Mouse (Mus musculus): Measurements from ENCODE around the gene Tnpo1. TPM values are rescaled to one million over a fixed set of nuclear protein-coding genes. Genes with fewer than 3 reads are reported as not detected.

Tnpo1 gene
- polyA plus RNA-seq, 1 experiment from 2014 or later = 69.0 TPM

DNA sequence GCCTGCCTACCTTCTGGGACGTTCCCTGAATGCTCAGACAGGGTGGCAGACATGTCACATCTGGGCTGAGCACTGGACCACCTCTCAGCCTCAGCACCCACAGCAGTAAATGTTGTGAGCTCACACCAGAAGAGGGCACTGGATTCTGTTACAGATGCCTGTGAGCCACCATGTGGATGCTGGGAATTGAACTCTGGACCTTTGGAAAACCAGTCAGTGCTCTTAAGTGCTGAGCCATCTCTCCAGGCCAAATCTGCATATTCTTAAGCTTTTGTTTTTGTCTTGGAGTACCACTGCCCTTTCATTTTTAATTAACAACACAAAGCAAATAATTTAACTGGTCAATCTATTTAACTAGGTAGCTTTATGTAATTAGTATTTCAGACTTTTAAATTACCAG, 44.2 kb downstream of the Tnpo1 start:
- no peak overlapping the region for H3K4me2 ChIP-seq
- H3K4me3 ChIP-seq (replicated peaks) = no peak overlapping the region
- WGBS = 76% methylated on average over 1 of the region's 1 CpGs
- H3K27me3 ChIP-seq = no peaks in the 10 kb centered on the region
- H3K9me3 ChIP-seq (replicated peaks) = no peaks in the 10 kb centered on the region
- H3K9ac ChIP-seq = no peak overlapping the region
- H3K4me1 ChIP-seq = 0 out of 2 replicates have a peak, but pooled peaks cover 3% of the 10 kb centered on the region
- no peak for ATAC-seq (replicated peaks; ENCODE audit: low FRiP score)
- H3K27ac ChIP-seq = no peak overlapping the region
- H3K36me3 ChIP-seq = peaks cover 94% of the 10 kb centered on the region

DNA sequence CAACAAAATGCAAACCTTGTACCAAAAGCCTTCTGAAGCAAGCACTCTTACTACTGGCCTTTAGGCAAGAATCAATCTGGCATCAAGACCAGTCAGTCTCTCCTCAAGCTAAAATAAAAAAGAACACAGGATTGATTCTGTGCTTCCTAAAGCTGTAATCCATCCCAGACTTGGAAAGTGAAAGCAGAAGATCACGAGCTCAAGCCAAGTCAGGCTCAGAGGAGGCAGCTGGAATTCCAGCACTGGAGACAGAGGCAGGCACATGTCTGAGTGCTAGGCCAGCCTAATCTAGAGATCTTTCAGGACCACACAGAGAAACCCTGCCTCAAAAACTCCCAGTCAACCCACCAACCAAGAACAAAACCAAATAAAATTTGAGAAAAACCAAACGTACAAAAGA, 45.8 kb downstream of the Tnpo1 start:
- 62% methylated on average over 2 of the region's 2 CpGs for WGBS
- Histone ChIP-seq H3K4me1 (no peaks in the 10 kb centered on the region), H3K4me3 (replicated peaks) (no peak overlapping the region), H3K36me3 (peaks cover 88% of the 10 kb centered on the region), H3K4me2 (no peak overlapping the region), H3K27me3 (no peaks in the 10 kb centered on the region), H3K27ac (no peak overlapping the region), H3K9ac (no peak overlapping the region), H3K9me3 (replicated peaks) (no peaks in the 10 kb centered on the region)
- ATAC-seq (replicated peaks; ENCODE audit: low FRiP score) = no peak

DNA sequence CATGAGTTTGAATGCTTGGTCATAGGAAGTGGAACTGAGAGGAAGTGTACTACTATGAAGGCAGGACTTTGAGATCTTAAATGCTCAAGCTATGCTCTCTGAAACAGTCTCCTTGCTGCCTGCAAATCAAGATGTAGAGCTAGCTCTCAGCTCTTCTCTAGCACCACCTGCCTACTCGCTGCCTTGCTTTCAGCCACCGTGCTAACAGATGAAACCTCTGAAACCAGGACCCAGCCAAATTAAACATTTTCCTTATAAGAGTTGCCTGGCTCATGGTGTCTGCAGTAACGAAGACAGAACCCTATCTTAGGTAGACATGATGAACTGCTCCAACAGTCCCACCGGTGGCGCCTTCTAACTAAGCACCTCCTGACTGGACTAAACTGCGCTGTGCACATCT, 46.8 kb downstream of the Tnpo1 start:
- Histone ChIP-seq H3K27ac (no peak overlapping the region), H3K4me3 (replicated peaks) (no peak overlapping the region), H3K9ac (no peak overlapping the region), H3K4me1 (no peaks in the 10 kb centered on the region), H3K9me3 (replicated peaks) (no peaks in the 10 kb centered on the region), H3K4me2 (no peak overlapping the region), H3K36me3 (peaks cover 87% of the 10 kb centered on the region), H3K27me3 (no peaks in the 10 kb centered on the region)
- 93% methylated on average over 6 of the region's 6 CpGs for WGBS
- ATAC-seq (replicated peaks; ENCODE audit: low FRiP score) = no peak

DNA sequence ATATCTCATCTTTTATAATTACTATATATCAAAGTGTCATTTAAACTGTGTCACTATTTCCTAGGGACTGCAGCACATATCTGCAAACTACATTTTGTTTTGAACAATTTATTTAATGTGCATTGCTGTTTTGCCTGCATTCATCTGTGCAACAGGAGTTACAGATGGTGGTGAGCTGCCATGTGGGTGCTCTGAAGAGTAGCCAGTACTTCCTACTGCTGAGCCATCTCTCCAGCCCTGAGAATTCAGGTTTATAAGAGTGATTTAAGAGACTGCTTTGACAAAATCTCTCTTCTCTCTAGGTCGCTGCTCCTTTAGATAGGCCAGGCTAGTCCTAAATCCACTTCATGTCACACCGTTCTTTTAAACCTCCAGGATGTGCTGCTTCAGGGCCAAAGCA, 49.0 kb downstream of the Tnpo1 start:
- no peaks in the 10 kb centered on the region for H3K4me1 ChIP-seq
- H3K36me3 ChIP-seq = peaks cover 87% of the 10 kb centered on the region
- H3K9me3 ChIP-seq (replicated peaks) = no peaks in the 10 kb centered on the region
- 79% methylated on average over 2 of the region's 2 CpGs for WGBS
- H3K27ac ChIP-seq = 0 out of 2 replicates have a peak overlapping the region, but pooled peaks have one; percentile 18
- no peak overlapping the region for H3K4me2 ChIP-seq
- no peaks in the 10 kb centered on the region for H3K27me3 ChIP-seq
- H3K9ac ChIP-seq = no peak overlapping the region
- no peak for ATAC-seq (replicated peaks; ENCODE audit: low FRiP score)
- H3K4me3 ChIP-seq (replicated peaks) = no peak overlapping the region

DNA sequence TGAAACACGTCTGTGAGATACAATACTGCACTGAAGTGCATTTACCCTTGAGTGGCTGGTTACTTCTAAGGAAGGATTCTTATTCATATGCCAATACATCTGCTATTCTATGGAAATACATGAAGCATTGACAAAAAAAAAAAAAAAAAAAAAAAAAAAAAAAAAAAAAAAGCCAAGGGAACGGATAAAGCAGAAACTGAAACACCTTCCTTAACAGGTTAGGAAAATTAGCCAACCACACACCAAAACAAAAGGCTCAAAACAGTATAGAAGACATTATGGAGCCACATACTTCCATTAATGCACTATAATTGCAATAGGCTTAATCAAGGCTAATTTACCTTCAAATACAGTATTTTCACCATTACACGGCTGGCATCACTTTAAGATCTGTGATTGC, 51.5 kb downstream of the Tnpo1 start:
- H3K9ac ChIP-seq = no peak overlapping the region
- H3K4me1 ChIP-seq = no peaks in the 10 kb centered on the region
- H3K9me3 ChIP-seq (replicated peaks) = no peaks in the 10 kb centered on the region
- no peaks in the 10 kb centered on the region for H3K27me3 ChIP-seq
- peaks cover 91% of the 10 kb centered on the region for H3K36me3 ChIP-seq
- no peak overlapping the region for H3K27ac ChIP-seq
- no peak overlapping the region for H3K4me2 ChIP-seq
- no peak overlapping the region for H3K4me3 ChIP-seq (replicated peaks)
- 83% methylated on average over 3 of the region's 3 CpGs for WGBS
- ATAC-seq (replicated peaks; ENCODE audit: low FRiP score) = no peak

DNA sequence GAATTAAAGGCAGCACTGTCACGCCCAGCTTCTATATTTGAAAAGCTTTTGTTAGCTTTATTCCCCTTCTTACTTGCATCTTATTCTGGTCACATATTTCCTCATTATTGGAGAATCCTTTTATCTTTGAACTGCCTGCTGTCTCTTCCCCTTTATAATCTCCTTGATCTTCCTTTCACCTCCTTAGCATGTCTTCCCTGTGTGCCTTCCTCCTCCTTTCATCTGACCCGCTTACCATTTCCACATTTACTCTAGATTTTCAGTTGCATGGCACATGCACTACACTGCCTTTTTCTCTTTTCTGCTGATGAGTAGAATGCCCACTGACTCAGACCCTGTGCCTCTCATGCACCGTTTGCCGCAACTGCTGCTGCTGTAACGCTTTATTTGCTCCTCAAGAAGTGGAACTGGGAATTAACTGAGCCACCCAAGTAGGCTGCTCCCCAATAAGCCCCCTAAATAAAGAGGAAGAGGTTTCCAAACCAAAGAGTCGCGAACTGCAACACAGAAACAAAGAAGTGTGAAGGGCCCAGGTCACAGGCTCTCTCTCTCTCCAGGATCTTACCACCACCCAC, 53.8 kb downstream of the Tnpo1 start:
- peaks cover 94% of the 10 kb centered on the region for H3K36me3 ChIP-seq
- 87% methylated on average over 7 of the region's 7 CpGs for WGBS
- ATAC-seq (replicated peaks; ENCODE audit: low FRiP score) = no peak

DNA sequence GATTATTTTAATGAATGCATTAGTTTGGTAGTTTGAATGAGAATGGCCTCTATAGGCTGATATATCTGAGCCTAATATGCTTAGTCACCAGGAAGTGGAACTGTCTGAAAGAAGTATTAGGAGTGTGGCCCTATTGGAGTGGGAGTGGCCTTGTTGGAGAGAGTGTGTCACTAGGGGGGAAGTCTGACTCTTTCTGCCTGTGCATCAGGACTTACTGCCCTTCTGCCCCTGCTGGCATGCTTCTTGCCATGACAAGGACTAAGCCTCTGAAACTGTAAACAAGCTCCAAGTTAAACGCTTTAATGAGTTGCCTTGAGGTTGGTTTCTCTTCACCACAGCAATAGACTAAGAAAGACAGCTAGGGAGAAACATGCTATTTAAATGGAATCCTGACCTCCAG, 54.9 kb downstream of the Tnpo1 start:
- Histone ChIP-seq H3K4me2 (no peak overlapping the region), H3K9ac (no peak overlapping the region), H3K4me3 (replicated peaks) (no peak overlapping the region), H3K4me1 (0 out of 2 replicates have a peak, but pooled peaks cover 3% of the 10 kb centered on the region), H3K36me3 (peaks cover 95% of the 10 kb centered on the region), H3K9me3 (replicated peaks) (no peaks in the 10 kb centered on the region), H3K27ac (no peak overlapping the region), H3K27me3 (no peaks in the 10 kb centered on the region)
- ATAC-seq (replicated peaks; ENCODE audit: low FRiP score) = 0 out of 2 replicates have a peak, but pooled peaks have one; percentile 36
- 75% methylated on average over 1 of the region's 1 CpGs for WGBS

More for the DNA sequence above, 53.8 kb downstream of the Tnpo1 start:
- Histone ChIP-seq H3K4me1 (0 out of 2 replicates have a peak, but pooled peaks cover 3% of the 10 kb centered on the region), H3K9ac (no peak overlapping the region), H3K4me2 (no peak overlapping the region), H3K27me3 (no peaks in the 10 kb centered on the region), H3K9me3 (replicated peaks) (no peaks in the 10 kb centered on the region), H3K27ac (no peak overlapping the region), H3K4me3 (replicated peaks) (no peak overlapping the region)

DNA sequence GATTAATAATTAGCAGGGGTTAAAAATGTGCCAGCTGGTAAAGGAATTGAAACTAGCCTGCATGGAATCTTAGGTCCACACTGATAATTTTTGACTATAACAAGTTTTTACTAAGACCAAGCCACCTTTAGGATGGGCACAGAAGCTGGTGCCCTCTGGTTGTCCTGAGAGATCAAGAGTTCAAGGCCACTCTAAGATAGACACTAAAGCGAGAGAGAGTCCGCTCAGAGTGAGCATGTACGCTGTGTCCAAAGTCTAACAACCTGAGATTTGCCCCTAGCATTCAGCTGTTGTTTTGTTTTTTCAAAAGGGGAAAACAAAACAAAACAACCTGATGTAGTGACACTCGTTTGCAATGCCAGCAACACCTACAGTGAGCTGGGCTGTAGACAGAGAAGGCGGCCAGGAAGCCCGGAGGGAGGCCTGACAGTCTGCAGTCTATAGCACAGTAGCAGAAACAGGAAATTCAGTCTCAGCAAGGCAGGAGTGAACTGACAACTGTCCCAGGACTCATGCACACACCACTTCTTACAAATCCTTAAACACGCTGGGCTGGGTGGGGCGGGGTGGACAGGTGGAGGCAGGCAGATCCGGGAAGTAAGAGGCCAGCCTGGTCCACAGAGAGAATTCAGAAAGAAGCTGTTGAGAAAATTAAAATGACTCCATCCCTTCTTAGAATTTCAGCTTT, 57.8 kb downstream of the Tnpo1 start:
- no peak for ATAC-seq (replicated peaks; ENCODE audit: low FRiP score)
- Histone ChIP-seq H3K4me1 (0 out of 2 replicates have a peak, but pooled peaks cover 3% of the 10 kb centered on the region), H3K27me3 (no peaks in the 10 kb centered on the region), H3K9ac (no peak overlapping the region), H3K36me3 (peaks cover 98% of the 10 kb centered on the region), H3K27ac (no peak overlapping the region), H3K9me3 (replicated peaks) (no peaks in the 10 kb centered on the region), H3K4me3 (replicated peaks) (no peak overlapping the region), H3K4me2 (no peak overlapping the region)
- WGBS = 86% methylated on average over 9 of the region's 9 CpGs

DNA sequence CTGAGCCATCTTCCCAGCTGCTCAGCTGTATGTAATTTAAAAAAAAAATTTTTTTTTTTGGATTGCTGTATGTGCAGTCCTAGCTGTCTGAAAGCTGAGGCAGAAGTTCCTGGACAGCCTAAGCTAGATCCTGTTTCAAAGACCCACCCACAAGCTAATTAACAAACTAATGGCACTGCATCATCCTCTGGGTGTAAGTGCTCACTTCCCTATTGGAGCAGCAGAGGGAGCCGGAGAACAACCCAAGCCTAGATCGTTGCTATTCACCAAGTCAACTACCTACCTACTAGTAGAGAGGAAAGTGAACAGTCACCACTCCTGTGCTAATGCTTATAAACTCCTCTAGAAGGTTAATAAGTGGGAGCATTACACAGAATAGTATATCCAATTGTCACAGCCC, 58.4 kb downstream of the Tnpo1 start:
- Histone ChIP-seq H3K4me1 (0 out of 2 replicates have a peak, but pooled peaks cover 3% of the 10 kb centered on the region), H3K4me2 (no peak overlapping the region), H3K4me3 (replicated peaks) (no peak overlapping the region), H3K27ac (no peak overlapping the region), H3K36me3 (peaks cover 98% of the 10 kb centered on the region), H3K27me3 (no peaks in the 10 kb centered on the region), H3K9me3 (replicated peaks) (no peaks in the 10 kb centered on the region), H3K9ac (no peak overlapping the region)
- peak; percentile 69; the same call in 1 of the 2 replicates for ATAC-seq (replicated peaks; ENCODE audit: low FRiP score)
- WGBS = 40% methylated on average over 2 of the region's 2 CpGs

DNA sequence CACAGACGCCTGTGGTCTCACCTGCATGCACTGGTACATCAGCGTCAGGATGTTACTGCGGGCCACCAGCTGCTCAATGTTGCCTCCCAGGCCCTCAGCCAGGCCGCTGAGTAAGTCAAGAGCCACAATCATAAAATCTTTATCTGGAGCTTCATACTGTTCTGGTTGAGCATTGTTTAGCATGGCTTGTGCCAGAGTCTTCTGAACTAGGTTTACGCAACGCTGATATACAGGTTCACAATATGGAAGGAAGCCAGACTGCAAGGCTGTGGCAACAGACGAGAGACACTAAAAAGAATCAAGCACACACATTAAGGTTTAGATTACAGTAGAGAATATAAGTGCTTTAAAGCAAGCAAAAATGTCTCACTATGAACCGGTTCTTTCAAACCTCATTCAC, 70.9 kb downstream of the Tnpo1 start:
- peaks cover 82% of the 10 kb centered on the region for H3K36me3 ChIP-seq
- H3K9ac ChIP-seq = no peak overlapping the region
- no peak overlapping the region for H3K27ac ChIP-seq
- no peak for ATAC-seq (replicated peaks; ENCODE audit: low FRiP score)
- no peak overlapping the region for H3K4me2 ChIP-seq
- WGBS = 91% methylated on average over 8 of the region's 8 CpGs
- no peaks in the 10 kb centered on the region for H3K27me3 ChIP-seq
- H3K4me1 ChIP-seq = no peaks in the 10 kb centered on the region
- no peaks in the 10 kb centered on the region for H3K9me3 ChIP-seq (replicated peaks)
- no peak overlapping the region for H3K4me3 ChIP-seq (replicated peaks)

DNA sequence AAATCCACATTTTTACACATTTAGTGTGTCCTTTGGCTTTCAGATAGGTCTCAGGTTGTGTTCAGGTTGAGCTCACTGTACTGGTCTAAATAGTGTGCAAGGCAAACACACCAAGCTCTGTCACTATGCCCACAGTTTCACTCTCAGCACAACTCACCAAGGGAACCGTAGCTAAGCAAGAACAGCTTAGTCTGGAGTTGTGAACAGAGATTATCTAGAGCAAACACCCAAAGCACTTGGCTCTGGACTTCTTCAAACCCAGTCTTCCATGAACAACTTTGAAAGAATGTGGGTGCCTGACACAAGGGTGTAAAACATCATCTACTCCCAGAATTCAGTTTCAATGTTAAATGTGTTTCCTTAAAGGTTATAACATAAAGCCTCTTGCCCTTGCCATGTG, 80.4 kb downstream of the Tnpo1 start:
- Histone ChIP-seq H3K27me3 (no peaks in the 10 kb centered on the region), H3K36me3 (peaks cover 71% of the 10 kb centered on the region), H3K9me3 (replicated peaks) (no peaks in the 10 kb centered on the region), H3K4me3 (replicated peaks) (no peak overlapping the region), H3K4me1 (no peaks in the 10 kb centered on the region), H3K9ac (no peak overlapping the region), H3K4me2 (no peak overlapping the region), H3K27ac (peak overlapping the region; percentile 51)
- WGBS = 80% methylated on average over 1 of the region's 1 CpGs
- no peak for ATAC-seq (replicated peaks; ENCODE audit: low FRiP score)

DNA sequence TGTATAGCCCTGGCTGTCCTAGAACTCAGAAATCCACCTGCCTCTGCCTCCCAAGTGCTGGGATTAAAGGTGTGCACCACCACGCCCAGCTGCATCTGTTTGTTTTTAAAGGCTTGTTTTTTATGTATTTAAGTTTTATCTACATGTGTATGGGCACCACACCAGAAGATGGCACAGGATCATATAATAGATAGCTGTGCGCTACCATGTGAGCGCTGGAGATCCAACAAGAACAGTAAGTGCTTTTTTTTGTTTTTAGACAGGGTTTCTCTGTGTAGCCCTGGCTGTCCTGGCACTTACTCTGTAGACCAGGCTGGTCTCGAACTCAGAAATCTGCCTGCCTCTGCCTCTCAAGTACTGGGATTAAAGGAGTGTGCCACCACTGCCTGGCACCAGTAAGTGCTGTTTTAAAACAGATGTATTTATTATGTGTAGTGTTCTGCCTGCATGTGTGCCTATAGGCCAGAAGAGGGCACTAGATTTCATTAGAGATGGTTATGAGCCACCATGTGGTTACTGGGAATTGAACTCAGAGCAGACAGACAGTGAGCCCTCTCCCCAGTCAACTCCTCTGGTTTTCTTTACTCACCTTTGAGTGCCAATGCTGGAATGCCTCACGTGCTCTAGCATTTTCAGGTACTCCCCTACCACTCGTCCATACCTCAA, 89.6 kb downstream of the Tnpo1 start:
- 95% methylated on average over 6 of the region's 6 CpGs for WGBS
- no peak for ATAC-seq (replicated peaks; ENCODE audit: low FRiP score)
- H3K4me1 ChIP-seq = no peaks in the 10 kb centered on the region
- H3K9me3 ChIP-seq (replicated peaks) = no peaks in the 10 kb centered on the region
- no peak overlapping the region for H3K4me3 ChIP-seq (replicated peaks)
- H3K27me3 ChIP-seq = no peaks in the 10 kb centered on the region
- no peak overlapping the region for H3K4me2 ChIP-seq
- H3K36me3 ChIP-seq = peaks cover 40% of the 10 kb centered on the region
- no peak overlapping the region for H3K9ac ChIP-seq
- no peak overlapping the region for H3K27ac ChIP-seq
